Mouse (Mus musculus): ENCODE results near the gene Ccdc151.

Gene Ccdc151

GRCm38 (mm10) chr9:21955225-21955569 lies 47.2 kb downstream of the Ccdc151 start:
- DNase-seq: no peak

- no peak for DNase-seq
Measured at GRCm38 (mm10) chr9:21954635-21955034, 47.8 kb downstream of the Ccdc151 start.

- DNase-seq: no peak
Measured at GRCm38 (mm10) chr9:21953600-21953999, 48.8 kb downstream of the Ccdc151 start.

GRCm38 (mm10) chr9:21951977-21952376 lies 50.5 kb downstream of the Ccdc151 start:
- DNase-seq: no peak

GRCm38 (mm10) chr9:21950322-21950721 lies 52.1 kb downstream of the Ccdc151 start:
- peak; percentile 70 for DNase-seq

GRCm38 (mm10) chr9:21948790-21949189 lies 53.6 kb downstream of the Ccdc151 start:
- no peak for DNase-seq

GRCm38 (mm10) chr9:21948146-21948545 lies 54.3 kb downstream of the Ccdc151 start:
- no peak for DNase-seq

- no peak for DNase-seq
Measured at GRCm38 (mm10) chr9:21947540-21948130, 54.8 kb downstream of the Ccdc151 start.

- no peak for DNase-seq
Measured at GRCm38 (mm10) chr9:21944267-21944666, 58.2 kb downstream of the Ccdc151 start.

GRCm38 (mm10) chr9:21943638-21944037 lies 58.8 kb downstream of the Ccdc151 start:
- DNase-seq: no peak

GRCm38 (mm10) chr9:21943046-21943445 lies 59.4 kb downstream of the Ccdc151 start:
- no peak for DNase-seq

Measured in thymus, postnatal 25 days (tissue).